Mouse (Mus musculus) gastrocnemius, postnatal 36 days (tissue): ENCODE results near the gene Bhlha9. TPM values are rescaled to one million over a fixed set of nuclear protein-coding genes. Genes with fewer than 3 reads are reported as not detected.

ENCODE experiments used
- DNase-seq, 2 experiments: peaks; one replicate each; pipeline ENCODE4 v3.0.0; 2022
- intact Hi-C: fragments of 180-260 bp; cut with DNase I; formaldehyde crosslinking; loops from one replicate; pipeline ENCODE4 v1.15.1; 2025
- long read RNA-seq, 2 experiments: library from polyadenylated mRNA; stranded (forward); transcript quantifications; one replicate each; pipeline ENCODE4 v2.0.0; 2021
- total RNA-seq, 2 experiments: library from RNA; stranded (reverse); gene quantifications; 2 replicates each; pipeline ENCODE4 v1.2.3; 2021

The Bhlha9 gene
- total RNA-seq, result not detected
- long read RNA-seq, experiment 1, result 0 reads
- long read RNA-seq, experiment 2, result 0 reads

DNA sequence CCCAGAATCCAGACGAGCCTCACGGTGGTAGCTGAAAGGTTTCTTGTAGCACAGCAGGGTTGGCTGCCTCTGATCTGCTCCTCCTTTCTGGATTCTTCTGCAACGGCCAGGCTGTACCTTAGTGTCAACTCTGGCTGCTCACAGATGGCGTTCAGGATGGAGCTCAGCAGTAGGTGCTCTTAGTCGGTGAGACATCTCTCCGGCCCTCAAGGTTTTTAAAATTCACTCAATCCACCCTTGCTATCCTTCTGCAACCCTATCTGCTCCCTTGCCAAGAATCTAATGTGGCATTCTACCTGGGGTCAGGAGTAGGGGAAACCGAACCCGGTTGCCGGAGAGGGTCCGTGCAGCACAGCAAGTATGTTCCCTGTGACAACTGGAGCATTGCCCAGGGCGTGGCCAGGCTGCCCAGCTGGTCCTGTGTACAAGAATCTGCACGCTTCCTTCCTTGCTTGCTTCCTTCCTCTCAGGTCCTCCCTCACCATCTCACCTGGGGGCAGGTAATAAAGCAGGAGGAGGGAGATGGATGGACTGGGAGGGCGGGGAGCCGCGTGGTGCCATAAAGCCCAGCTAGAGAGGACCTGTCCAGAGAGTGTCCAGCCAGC, at the start of gene Bhlha9:
Gene Bhlha9, plus strand, starts transcription at position 600 of the 605 bp plus-strand sequence.
- DNase-seq, result no peak
- intact Hi-C loops, result no loop called here

DNA sequence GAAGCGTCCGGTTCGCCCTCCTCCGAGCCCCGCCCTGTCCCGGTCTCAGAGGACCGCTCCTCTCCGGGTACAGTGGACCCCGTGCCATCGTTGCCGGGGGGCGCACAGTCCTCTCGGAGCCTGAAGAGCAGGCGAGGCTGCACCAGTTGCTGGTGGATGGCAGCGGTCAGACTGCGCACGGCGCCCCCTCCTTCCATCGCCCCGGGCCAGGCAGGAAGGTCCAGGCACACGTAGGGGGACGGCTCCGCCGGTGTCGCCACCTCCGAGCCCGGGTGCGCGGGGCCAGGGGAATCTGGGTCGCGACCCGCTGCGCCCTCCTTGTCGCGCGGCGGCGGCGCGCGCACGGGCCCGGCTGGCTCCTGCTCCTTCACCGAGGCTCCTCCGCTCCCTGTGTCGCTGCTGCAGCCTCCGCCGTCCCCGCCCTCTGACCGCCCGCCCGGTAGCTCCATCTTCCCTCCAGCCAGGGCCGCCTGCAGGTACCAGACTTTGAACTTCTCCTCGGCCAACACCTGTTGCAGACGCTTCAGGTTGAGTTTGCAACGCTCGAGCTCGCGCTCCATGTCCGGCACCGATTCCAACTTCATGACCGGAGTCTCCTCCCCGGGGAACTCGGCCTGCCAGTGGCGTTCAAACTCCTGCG, 49.6 kb upstream of the Bhlha9 start:
- peak in 1 of 2 experiments; percentile 22 for DNase-seq
- intact Hi-C loops, result no loop called here

DNA sequence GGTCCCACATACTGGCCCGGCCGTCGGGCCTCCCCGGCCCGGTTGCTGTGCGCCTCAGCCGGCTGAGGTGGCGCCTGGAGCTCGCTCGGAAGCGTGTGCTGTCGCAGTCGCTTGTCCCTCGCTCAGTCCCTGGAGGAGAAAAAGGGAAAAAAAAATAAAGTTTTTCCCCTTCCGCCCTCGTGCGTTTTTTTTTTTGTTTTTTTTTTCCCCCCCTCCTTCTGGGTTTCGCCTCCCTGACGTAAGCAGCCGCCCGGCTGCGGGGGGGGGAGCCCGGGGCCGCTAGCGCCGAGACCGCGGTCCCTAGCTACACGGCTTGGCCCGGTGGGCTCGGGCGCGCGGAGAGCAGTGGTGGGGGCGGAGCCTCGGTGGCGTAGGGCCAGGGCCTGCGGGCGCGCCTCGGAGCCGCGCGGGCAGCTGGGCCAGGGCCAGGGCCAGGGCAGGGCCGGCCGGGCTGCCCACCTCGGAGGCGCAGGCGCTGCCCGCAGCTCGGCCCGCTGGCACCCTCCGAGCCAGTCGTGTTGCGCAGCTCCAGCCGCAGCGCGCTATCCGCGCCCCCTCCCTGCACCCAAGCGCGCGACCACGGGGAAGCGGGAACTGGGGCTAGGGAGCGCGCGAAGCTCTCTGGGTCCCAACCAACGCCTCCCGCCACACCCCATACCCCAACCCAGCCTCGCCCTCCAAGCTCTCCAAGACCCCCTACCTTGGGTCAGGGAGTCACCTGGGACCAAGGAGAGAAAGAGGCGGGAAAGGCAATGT, 48.9 kb upstream of the Bhlha9 start:
- DNase-seq, result peak; percentile 18 to 42
- intact Hi-C loops, result no loop called here

- DNase-seq, result no peak
- intact Hi-C loops, result no loop called here
Observed at GRCm38 (mm10) chr11:76624071-76624470, 48.2 kb upstream of the Bhlha9 start.

DNA sequence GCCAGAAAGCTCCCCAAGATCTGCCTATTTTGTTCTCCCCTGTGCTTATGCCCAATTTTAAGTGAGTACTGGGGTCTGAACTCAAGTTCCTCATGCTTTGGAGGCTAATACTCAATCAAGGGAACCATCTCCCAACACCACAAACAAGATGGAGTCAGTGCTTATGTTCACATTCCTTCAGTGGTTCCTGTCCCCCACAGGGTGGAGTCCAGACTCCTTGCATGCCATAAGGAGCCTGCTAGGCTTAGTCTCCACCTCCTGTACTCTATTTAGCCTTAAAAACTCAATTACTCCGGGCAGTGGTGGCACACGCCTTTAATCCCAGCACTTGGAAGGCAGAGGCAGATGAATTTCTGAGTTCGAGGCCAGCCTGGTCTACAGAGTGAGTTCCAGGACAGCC, 47.4 kb upstream of the Bhlha9 start:
- intact Hi-C loops, result no loop called here
- no peak for DNase-seq

DNA sequence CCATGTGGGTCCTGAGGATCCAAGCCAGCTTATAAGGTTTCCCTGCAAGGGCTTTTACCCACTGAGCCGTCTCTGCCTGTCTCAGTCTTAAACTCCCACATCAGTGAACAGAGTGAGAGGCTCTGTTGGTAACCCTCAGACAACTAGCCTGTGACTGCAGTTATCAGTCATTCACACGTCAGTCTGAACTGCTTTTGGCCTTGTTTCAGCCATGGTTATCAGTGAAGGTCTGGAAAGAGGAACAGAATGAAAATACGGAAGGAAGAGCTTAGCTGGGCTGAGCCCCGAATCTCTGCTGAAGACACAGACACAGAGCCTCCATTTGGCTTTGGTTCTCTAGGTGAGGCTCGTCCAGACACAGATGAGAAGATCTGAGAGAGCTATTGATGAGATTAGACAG, 43.7 kb upstream of the Bhlha9 start:
- no peak for DNase-seq
- intact Hi-C loops, result no loop called here

GRCm38 (mm10) chr11:76630023-76630422, 42.2 kb upstream of the Bhlha9 start:
- intact Hi-C loops, result no loop called here

DNA sequence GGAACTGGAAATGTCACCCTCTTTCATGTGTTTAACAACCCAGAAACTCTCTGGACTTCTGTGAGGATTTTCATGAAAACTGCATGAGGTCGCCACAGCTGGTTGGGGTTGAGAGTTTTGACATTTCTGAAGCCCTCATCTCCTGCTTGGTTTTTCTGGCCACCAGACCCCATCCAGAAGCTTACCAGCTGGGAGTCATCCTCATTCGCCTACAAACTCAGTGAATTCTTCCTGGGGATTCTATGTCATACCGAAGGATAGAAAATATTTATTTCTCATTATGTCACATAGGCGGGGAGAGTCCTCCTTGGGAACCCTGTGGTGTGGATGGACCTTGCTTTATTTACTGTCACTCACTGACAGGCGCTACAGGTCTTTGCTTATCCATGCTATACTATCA, 41.8 kb upstream of the Bhlha9 start:
- intact Hi-C loops, result no loop called here

More at GRCm38 (mm10) chr11:76630023-76630422, 42.2 kb upstream of the Bhlha9 start:
- DNase-seq, result no peak

GRCm38 (mm10) chr11:76639269-76639985, 32.8 kb upstream of the Bhlha9 start:
- no peak for DNase-seq
- intact Hi-C loops, result no loop called here

More for the DNA sequence above, 41.8 kb upstream of the Bhlha9 start:
- DNase-seq, result no peak

GRCm38 (mm10) chr11:76640231-76640630, 32.0 kb upstream of the Bhlha9 start:
- intact Hi-C loops, result no loop called here
- DNase-seq, result no peak

GRCm38 (mm10) chr11:76644257-76644656, 28.0 kb upstream of the Bhlha9 start:
- no peak for DNase-seq
- intact Hi-C loops, result no loop called here

DNA sequence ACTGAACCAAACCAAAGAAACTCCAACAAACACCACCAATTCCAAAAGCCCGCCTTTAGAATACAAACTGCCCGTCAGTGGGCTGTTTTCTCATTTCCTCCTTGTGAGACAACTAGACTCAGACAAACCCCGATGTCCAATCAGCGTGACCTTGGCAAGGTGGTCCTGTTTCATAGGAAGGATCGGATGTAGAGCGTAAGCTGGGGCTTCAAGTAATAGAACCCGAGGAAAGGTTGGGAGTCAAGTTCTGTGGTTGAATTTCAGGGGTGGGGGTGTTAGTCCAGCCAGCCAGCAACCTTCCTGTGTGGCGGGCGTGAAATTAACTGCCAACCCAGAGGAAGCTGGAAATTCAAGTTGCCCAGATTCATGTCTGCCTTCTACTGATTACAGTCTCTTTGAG, 27.2 kb upstream of the Bhlha9 start:
- intact Hi-C loops, result loop anchor here (5.0 kb wide), 1 partner anchor 123 kb away; no protein-coding TSS in a partner anchor

GRCm38 (mm10) chr11:76645955-76646354, 26.3 kb upstream of the Bhlha9 start:
- intact Hi-C loops, result loop anchor here (5.0 kb wide), 1 partner anchor 124 kb away; no protein-coding TSS in a partner anchor
- peak; percentile 76 to 88 for DNase-seq

More for the DNA sequence above, 27.2 kb upstream of the Bhlha9 start:
- no peak for DNase-seq

DNA sequence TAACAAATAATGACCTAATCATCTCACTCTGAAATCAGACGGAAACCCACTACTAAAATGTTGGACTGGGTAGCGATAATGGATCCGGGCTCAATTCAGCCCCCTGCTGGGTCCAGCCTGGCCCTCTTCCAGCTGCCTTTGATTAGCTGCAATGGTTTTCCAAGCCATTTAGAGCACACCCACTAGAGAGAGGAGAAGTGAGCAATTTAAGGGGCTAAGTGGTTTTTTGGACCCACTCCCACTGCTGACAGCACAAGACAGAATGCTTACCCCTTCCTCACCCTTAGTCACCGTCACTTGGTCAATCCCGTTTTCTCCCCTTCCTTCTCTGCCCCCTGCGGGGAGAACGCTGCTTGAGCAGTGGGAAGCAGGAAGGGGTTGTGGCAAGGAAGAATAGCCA, 25.2 kb upstream of the Bhlha9 start:
- DNase-seq, result no peak
- intact Hi-C loops, result loop anchor here (5.0 kb wide), 1 partner anchor 125 kb away; no protein-coding TSS in a partner anchor

DNA sequence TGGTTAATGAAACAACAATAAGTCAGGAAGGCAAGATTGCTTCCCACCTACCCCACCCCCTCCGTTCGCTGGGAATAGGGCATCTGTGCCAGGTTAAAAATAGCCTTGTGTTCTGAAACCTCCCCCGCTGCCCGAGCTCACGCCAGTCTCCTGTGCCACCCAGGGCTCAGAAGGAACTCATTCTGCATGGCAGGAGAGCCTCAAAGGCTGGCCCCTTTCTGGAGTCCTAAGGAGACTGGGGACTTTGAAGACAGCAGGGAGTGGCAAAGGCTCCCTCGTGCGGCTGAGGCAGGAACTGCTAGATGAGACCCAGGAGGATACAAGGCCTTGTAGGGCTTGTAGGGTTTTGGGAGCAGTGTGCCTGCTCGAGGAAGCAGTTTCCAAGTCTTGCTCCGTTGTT, 24.8 kb upstream of the Bhlha9 start:
- intact Hi-C loops, result loop anchor here (5.0 kb wide), 1 partner anchor 125 kb away; no protein-coding TSS in a partner anchor
- peak; percentile 50 to 62 for DNase-seq

DNA sequence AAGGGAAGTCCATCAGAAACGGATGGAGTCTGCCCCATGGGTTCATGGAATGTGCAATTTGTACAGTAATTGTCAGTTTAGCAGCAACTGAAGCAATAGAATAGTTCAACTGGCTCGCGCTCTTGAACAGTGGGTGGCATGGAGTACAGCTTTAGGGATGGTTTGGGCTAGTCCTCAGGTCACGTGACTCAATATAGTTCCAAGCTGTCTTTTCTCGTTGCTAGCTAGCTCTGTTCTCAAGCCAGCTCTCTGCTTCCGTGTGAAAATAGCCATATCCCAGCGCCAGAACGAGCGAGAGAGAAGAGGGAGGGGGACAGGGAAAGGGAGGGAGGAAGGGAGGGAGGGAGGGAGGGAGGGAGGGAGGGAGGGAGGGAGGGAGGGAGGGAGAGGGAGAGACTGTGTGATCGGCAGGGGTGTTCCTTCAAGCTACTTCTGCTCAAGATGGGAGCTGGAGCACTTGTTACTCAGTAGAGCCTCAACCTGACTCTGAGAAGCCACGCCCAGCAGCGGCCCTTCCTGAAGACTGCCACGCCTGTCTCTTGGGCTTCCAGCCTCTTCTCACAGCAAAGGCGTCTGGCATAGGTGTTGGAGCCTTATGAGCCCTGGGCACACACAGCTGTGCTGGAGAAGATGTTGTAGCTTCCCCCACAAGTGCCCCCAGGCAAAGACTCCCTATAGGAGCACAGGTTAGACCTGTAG, 21.3 kb upstream of the Bhlha9 start:
- DNase-seq, result no peak
- intact Hi-C loops, result no loop called here

DNA sequence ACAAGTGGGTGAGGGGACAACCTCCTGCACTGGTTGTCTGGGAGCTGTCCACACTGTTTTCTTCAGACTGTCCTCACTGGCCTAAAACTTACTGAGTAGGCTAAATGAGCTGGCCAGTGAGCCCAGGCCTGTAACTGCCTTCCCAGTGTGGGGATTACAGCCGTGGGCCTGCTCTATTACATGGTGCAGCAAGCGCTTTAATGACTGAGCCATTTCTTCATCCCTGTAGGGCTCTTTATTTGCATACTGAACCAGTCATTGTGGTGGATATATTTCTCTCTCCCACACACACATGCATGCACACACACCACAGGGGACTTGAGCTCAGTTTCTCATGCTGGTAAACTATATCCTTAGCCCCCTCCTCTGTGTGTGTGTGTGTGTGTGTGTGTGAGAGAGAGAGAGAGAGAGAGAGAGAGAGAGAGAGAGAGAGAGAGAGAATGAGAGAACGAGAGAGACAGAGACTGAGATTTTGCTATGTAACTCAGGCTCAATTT, 19.4 kb upstream of the Bhlha9 start:
- DNase-seq, result no peak
- intact Hi-C loops, result no loop called here

DNA sequence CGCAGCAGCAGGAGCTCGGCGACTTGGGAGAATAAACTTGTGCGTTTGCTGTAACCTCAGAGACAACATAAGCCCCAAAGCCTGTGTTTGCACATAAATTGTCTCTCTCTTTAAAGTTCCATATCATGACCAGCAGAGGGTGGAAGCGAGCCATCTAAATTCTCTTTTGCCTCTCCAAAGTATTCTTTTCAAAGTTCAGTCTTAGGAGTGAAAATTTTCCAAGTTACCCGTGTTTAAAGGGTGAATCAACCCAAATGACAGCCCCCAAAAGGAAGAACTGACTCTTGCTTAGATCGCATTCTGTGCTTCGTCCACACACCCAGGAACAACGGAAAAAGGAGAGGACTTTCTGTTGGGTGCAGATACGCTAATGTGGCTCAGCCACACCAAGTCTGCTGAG, 17.2 kb upstream of the Bhlha9 start:
- intact Hi-C loops, result no loop called here
- DNase-seq, result no peak

DNA sequence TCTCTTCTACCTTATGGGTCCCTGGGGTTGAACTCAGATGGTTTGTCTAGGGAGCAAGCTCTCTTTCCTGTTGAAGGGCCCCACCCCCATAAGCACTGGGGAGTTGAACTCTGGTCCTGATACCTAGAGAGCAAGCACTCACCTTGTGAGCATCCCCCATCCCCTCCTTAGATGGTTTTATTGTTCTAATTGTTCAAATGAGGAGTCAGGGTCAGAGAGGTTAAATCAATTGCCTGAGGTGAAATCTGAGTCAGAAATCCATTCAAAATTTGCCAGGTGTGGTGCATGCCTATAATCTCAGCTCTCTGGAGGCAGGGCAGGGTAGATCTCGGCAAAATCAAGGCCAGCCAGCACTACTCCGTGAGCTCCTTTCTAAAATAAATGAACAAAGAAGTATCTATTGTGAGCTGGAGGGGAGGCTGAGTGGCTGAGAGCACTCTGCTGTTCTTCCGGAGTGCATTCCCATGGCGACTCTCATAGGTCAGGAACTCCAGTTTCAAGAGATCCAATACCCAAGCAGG, 14.8 kb upstream of the Bhlha9 start:
- intact Hi-C loops, result no loop called here
- no peak for DNase-seq
